Mouse (Mus musculus): ENCODE results near the gene Rsf1.

GRCm38 (mm10) chr7:97714651-97715050, 135.0 kb downstream of the Rsf1 start:
- no peak for TF ChIP-seq CTCF (IDR thresholded peaks at IDR 0.05; ENCODE audit: low read depth, low read length)
- TF ChIP-seq GATA1 (IDR thresholded peaks at IDR 0.05; ENCODE audit: borderline replicate concordance, low read length) = no peak
- no peak for TF ChIP-seq TAL1 (conservative IDR thresholded peaks at IDR 0.05; ENCODE audit: low read depth, low read length)
- TF ChIP-seq POLR2AphosphoS5 (IDR thresholded peaks at IDR 0.05; ENCODE audit: insufficient replicate concordance, low read depth, low read length) = no peak
